Mouse (Mus musculus) erythroblast, embryonic 14.5 days (primary cell): ENCODE results near the gene Lmod1. TPM values are rescaled to one million over a fixed set of nuclear protein-coding genes. Genes with fewer than 3 reads are reported as not detected.

Experiments used
- H3K27me3 ChIP-seq: 2 replicates; pipeline ENCODE4 v1.6.1; 2012; ENCODE audit warnings: inconsistent platforms; ENCODE audit not compliant: control insufficient read depth
- H3K36me3 ChIP-seq: 2 replicates; pipeline ENCODE4 v1.6.1; 2012; ENCODE audit warnings: mild to moderate bottlenecking, inconsistent platforms; ENCODE audit not compliant: control insufficient read depth
- H3K4me1 ChIP-seq: 2 replicates; pipeline ENCODE4 v1.6.1; 2012; ENCODE audit warnings: inconsistent platforms; ENCODE audit not compliant: control insufficient read depth
- H3K4me3 ChIP-seq: replicated peaks from 2 replicates; pipeline ENCODE3; 2012; ENCODE audit warnings: moderate library complexity, mild to moderate bottlenecking, inconsistent platforms
- H3K9me3 ChIP-seq: 2 replicates; pipeline ENCODE4 v1.6.1; 2012; ENCODE audit warnings: low read length, inconsistent platforms, mixed read lengths; ENCODE audit not compliant: control insufficient read depth
- GATA1 ChIP-seq: IDR thresholded peaks from 2 replicates; pipeline ENCODE4 v1.6.1; 2012; ENCODE audit warnings: low read length, inconsistent platforms, mixed read lengths
- TAL1 ChIP-seq: IDR thresholded peaks from 3 replicates; pipeline ENCODE4 v1.6.1; 2012; ENCODE audit warnings: low read length, inconsistent platforms, mixed read lengths
- polyA plus RNA-seq: library from polyadenylated mRNA; stranded (reverse); fragments of >175 nt; gene quantifications from 2 replicates; pipeline ENCODE4 v1.2.3, GENCODE M21; 2012

Lmod1 gene
- polyA plus RNA-seq, 1 experiment, result not detected

GRCm38 (mm10) chr1:135312201-135312600 is 12.4 kb upstream of the Lmod1 start:
- peaks cover 26% of the 10 kb centered on the region for H3K36me3 ChIP-seq
- peaks cover 29% of the 10 kb centered on the region for H3K4me1 ChIP-seq
- peak overlapping the region; percentile 70 for H3K4me3 ChIP-seq
- peaks cover 3% of the 10 kb centered on the region; the same call in 1 of the 2 replicates for H3K27me3 ChIP-seq
- H3K9me3 ChIP-seq, result no peaks in the 10 kb centered on the region
- TF ChIP-seq GATA1, result no peak
- no peak for TF ChIP-seq TAL1

GRCm38 (mm10) chr1:135313284-135314031 is 11.1 kb upstream of the Lmod1 start, which contains the start of gene Timm17a:
Timm17a (minus strand) TSS chr1:135313778.
- peaks cover 29% of the 10 kb centered on the region for H3K4me1 ChIP-seq
- H3K36me3 ChIP-seq, result peaks cover 17% of the 10 kb centered on the region
- TF ChIP-seq GATA1 (no peak), TAL1 (no peak)
- H3K9me3 ChIP-seq, result no peaks in the 10 kb centered on the region
- peaks cover 3% of the 10 kb centered on the region; the same call in 1 of the 2 replicates for H3K27me3 ChIP-seq
- peak within 1 kb of the TSS; percentile 70 for H3K4me3 ChIP-seq

GRCm38 (mm10) chr1:135323367-135323901 is 1.2 kb upstream of the Lmod1 start:
- Histone ChIP-seq H3K4me1 (no peaks in the 10 kb centered on the region), H3K27me3 (peaks cover 20% of the 10 kb centered on the region), H3K4me3 (no peak overlapping the region), H3K36me3 (no peaks in the 10 kb centered on the region), H3K9me3 (no peaks in the 10 kb centered on the region)
- TF ChIP-seq GATA1 (no peak), TAL1 (no peak)

- Histone ChIP-seq H3K9me3 (no peaks in the 10 kb centered on the region), H3K4me3 (no peak overlapping the region), H3K36me3 (no peaks in the 10 kb centered on the region), H3K27me3 (peaks cover 15% of the 10 kb centered on the region), H3K4me1 (no peaks in the 10 kb centered on the region)
- TF ChIP-seq GATA1 (no peak), TAL1 (no peak)
These were observed 1.3 kb downstream of the Lmod1 start for GRCm38 (mm10) chr1:135325934-135326333.

GRCm38 (mm10) chr1:135328368-135328767 is 3.8 kb downstream of the Lmod1 start:
- TF ChIP-seq GATA1 (no peak), TAL1 (no peak)
- Histone ChIP-seq H3K9me3 (no peaks in the 10 kb centered on the region), H3K36me3 (no peaks in the 10 kb centered on the region), H3K27me3 (peaks cover 12% of the 10 kb centered on the region), H3K4me1 (no peaks in the 10 kb centered on the region), H3K4me3 (no peak overlapping the region)

- H3K4me1 ChIP-seq, result no peaks in the 10 kb centered on the region
- no peak overlapping the region for H3K4me3 ChIP-seq
- no peaks in the 10 kb centered on the region; the same call in 1 of the 2 replicates for H3K27me3 ChIP-seq
- H3K36me3 ChIP-seq, result no peaks in the 10 kb centered on the region
- no peak for TF ChIP-seq TAL1
- TF ChIP-seq GATA1, result no peak
- no peaks in the 10 kb centered on the region for H3K9me3 ChIP-seq
These were observed 6.0 kb downstream of the Lmod1 start for GRCm38 (mm10) chr1:135330578-135330977.

- Histone ChIP-seq H3K27me3 (no peaks in the 10 kb centered on the region), H3K4me1 (no peaks in the 10 kb centered on the region), H3K36me3 (no peaks in the 10 kb centered on the region), H3K9me3 (no peaks in the 10 kb centered on the region), H3K4me3 (no peak overlapping the region)
- no peak for TF ChIP-seq TAL1
These were observed 17.3 kb downstream of the Lmod1 start for GRCm38 (mm10) chr1:135341947-135342346.

GRCm38 (mm10) chr1:135344026-135344425 is 19.4 kb downstream of the Lmod1 start:
- Histone ChIP-seq H3K4me3 (no peak overlapping the region), H3K36me3 (no peaks in the 10 kb centered on the region), H3K27me3 (no peaks in the 10 kb centered on the region), H3K4me1 (no peaks in the 10 kb centered on the region), H3K9me3 (no peaks in the 10 kb centered on the region)
- TF ChIP-seq GATA1, result no peak
- no peak for TF ChIP-seq TAL1

- Histone ChIP-seq H3K9me3 (no peaks in the 10 kb centered on the region), H3K27me3 (no peaks in the 10 kb centered on the region), H3K4me3 (no peak overlapping the region), H3K4me1 (no peaks in the 10 kb centered on the region), H3K36me3 (no peaks in the 10 kb centered on the region)
- TF ChIP-seq TAL1, result no peak
- TF ChIP-seq GATA1, result no peak
These were observed 22.3 kb downstream of the Lmod1 start for GRCm38 (mm10) chr1:135346891-135347290.
